Mouse (Mus musculus) MEL (cell line): ENCODE measurements around the gene Scrn3. TPM values are rescaled to one million over a fixed set of nuclear protein-coding genes. Genes with fewer than 3 reads are reported as not detected.

Experiments
- DNase-seq: peaks from one replicate; pipeline ENCODE4 v3.0.0; 2011; ENCODE audit warnings: low read depth, low spot score
- H3K27ac ChIP-seq: 2 replicates; pipeline ENCODE4 v1.5.1; 2012; ENCODE audit warnings: low read depth, mild to moderate bottlenecking, control low read depth, low read length, moderate library complexity; ENCODE audit not compliant: control insufficient read depth
- H3K27me3 ChIP-seq, 2 experiments: fragments of 150-350 bp in 1 of 2; sonication (generic) in 1 of 2; 2 replicates each; pipeline ENCODE4 v1.6.1; 2012; ENCODE audit warnings: low read length in 2 of 2, mild to moderate bottlenecking in 2 of 2, improper control_type of control experiment in 1 of 2, moderate library complexity in 1 of 2; ENCODE audit not compliant: insufficient read depth in 2 of 2, control insufficient read depth in 1 of 2
- H3K36me3 ChIP-seq, 2 experiments: 2 replicates each; pipeline ENCODE4 v1.6.1; 2012 to 2014; ENCODE audit warnings: low read length in 2 of 2, improper control_type of control experiment in 1 of 2, inconsistent platforms in 1 of 2, mild to moderate bottlenecking in 1 of 2; ENCODE audit not compliant: insufficient read depth in 2 of 2, control insufficient read depth in 1 of 2
- H3K4me1 ChIP-seq, 2 experiments: fragments of 150-350 bp in 1 of 2; sonication (generic) in 1 of 2; 2 replicates each; pipeline ENCODE4 v1.6.1; 2012; ENCODE audit warnings: low read length in 2 of 2, improper control_type of control experiment in 1 of 2, mild to moderate bottlenecking in 1 of 2; ENCODE audit not compliant: insufficient read depth in 2 of 2, control insufficient read depth in 1 of 2
- H3K4me3 ChIP-seq, 2 experiments: fragments of 150-350 bp in 1 of 2; sonication (generic) in 1 of 2; 2 replicates each; pipeline ENCODE4 v1.5.1; 2012; ENCODE audit warnings: low read depth in 2 of 2, low read length in 2 of 2, mild to moderate bottlenecking in 2 of 2, moderate library complexity in 2 of 2, control low read depth in 1 of 2, improper control_type of control experiment in 1 of 2; ENCODE audit not compliant: control insufficient read depth in 1 of 2, insufficient read depth in 1 of 2
- H3K79me2 ChIP-seq: 2 replicates; pipeline ENCODE4 v1.6.1; 2012; ENCODE audit warnings: mild to moderate bottlenecking, low read length, moderate library complexity; ENCODE audit not compliant: control insufficient read depth, poor library complexity, insufficient read depth
- H3K9ac ChIP-seq: 2 replicates; pipeline ENCODE4 v1.6.1; 2012; ENCODE audit warnings: low read depth, mild to moderate bottlenecking, control low read depth, low read length, moderate library complexity; ENCODE audit not compliant: control insufficient read depth, poor library complexity, severe bottlenecking
- H3K9me3 ChIP-seq: fragments of 150-350 bp; sonication (generic); replicated peaks from 2 replicates; pipeline ENCODE4 v1.6.1; 2012; ENCODE audit warnings: mild to moderate bottlenecking, low read length, improper control_type of control experiment, moderate library complexity; ENCODE audit not compliant: insufficient read depth
- CHD1 ChIP-seq: IDR thresholded peaks from 2 replicates; pipeline ENCODE4 v1.6.1; 2012; ENCODE audit warnings: low read depth, mild to moderate bottlenecking, inconsistent platforms, low read length, improper control_type of control experiment
- CTCF ChIP-seq, 3 experiments: IDR thresholded peaks in 2 of 3; conservative IDR thresholded peaks in 1 of 3; 2 replicates each; pipeline ENCODE4 v1.5.1; 2011 to 2012; ENCODE audit warnings: low read length in 3 of 3, low read depth in 2 of 3, mild to moderate bottlenecking in 2 of 3, improper control_type of control experiment in 1 of 3, inconsistent platforms in 1 of 3, mixed read lengths in 1 of 3, moderate library complexity in 1 of 3; ENCODE audit not compliant: control insufficient read depth in 1 of 3, insufficient read depth in 1 of 3, poor library complexity in 1 of 3, severe bottlenecking in 1 of 3
- E2F4 ChIP-seq: IDR thresholded peaks from 2 replicates; pipeline ENCODE4 v1.6.1; 2011; ENCODE audit warnings: low read depth, low read length, improper control_type of control experiment, borderline replicate concordance
- ELF1 ChIP-seq: IDR thresholded peaks from 2 replicates; pipeline ENCODE4 v1.6.1; 2014; ENCODE audit warnings: low read depth, mild to moderate bottlenecking, inconsistent platforms, low read length, improper control_type of control experiment, moderate library complexity
- EP300 ChIP-seq, 2 experiments: IDR thresholded peaks; 2 replicates each; pipeline ENCODE4 v1.6.1; 2011; ENCODE audit warnings: improper control_type of control experiment in 2 of 2, low read length in 2 of 2, low read depth in 1 of 2, mild to moderate bottlenecking in 1 of 2
- ETS1 ChIP-seq: IDR thresholded peaks from 2 replicates; pipeline ENCODE4 v1.6.1; 2012; ENCODE audit warnings: low read depth, mild to moderate bottlenecking, inconsistent platforms, low read length, improper control_type of control experiment, moderate library complexity
- GATA1 ChIP-seq: IDR thresholded peaks from 2 replicates; pipeline ENCODE4 v1.6.1; 2011; ENCODE audit warnings: low read depth, low read length, improper control_type of control experiment
- HCFC1 ChIP-seq: IDR thresholded peaks from 2 replicates; pipeline ENCODE4 v1.6.1; 2012; ENCODE audit warnings: low read depth, mild to moderate bottlenecking, inconsistent platforms, low read length, improper control_type of control experiment, moderate library complexity
- JUND ChIP-seq: IDR thresholded peaks from 2 replicates; pipeline ENCODE4 v1.6.1; 2011; ENCODE audit warnings: low read depth, mild to moderate bottlenecking, improper control_type of control experiment, low read length
- MAFK ChIP-seq: IDR thresholded peaks from 2 replicates; pipeline ENCODE4 v1.6.1; 2011; ENCODE audit warnings: low read depth, mild to moderate bottlenecking, low read length, improper control_type of control experiment, borderline replicate concordance
- MAX ChIP-seq: IDR thresholded peaks from 2 replicates; pipeline ENCODE4 v1.6.1; 2011; ENCODE audit warnings: low read length, improper control_type of control experiment
- MAZ ChIP-seq: IDR thresholded peaks from 2 replicates; pipeline ENCODE4 v1.6.1; 2012; ENCODE audit warnings: low read depth, mild to moderate bottlenecking, inconsistent platforms, low read length, improper control_type of control experiment
- MYB ChIP-seq: IDR thresholded peaks from 2 replicates; pipeline ENCODE4 v1.6.1; 2011; ENCODE audit warnings: mild to moderate bottlenecking, low read depth, low read length, improper control_type of control experiment
- MYC ChIP-seq: IDR thresholded peaks from 2 replicates; pipeline ENCODE4 v1.6.1; 2011; ENCODE audit warnings: low read depth, mild to moderate bottlenecking, low read length, improper control_type of control experiment, moderate library complexity
- RCOR1 ChIP-seq: IDR thresholded peaks from 2 replicates; pipeline ENCODE4 v1.6.1; 2012; ENCODE audit warnings: low read depth, mild to moderate bottlenecking, inconsistent platforms, low read length, improper control_type of control experiment
- TAL1 ChIP-seq: IDR thresholded peaks from 2 replicates; pipeline ENCODE4 v1.6.1; 2012; ENCODE audit warnings: mild to moderate bottlenecking, inconsistent platforms, low read length, moderate library complexity, mixed read lengths
- TBP ChIP-seq: IDR thresholded peaks from 2 replicates; pipeline ENCODE4 v1.8.0; 2011; ENCODE audit warnings: low read depth, low read length, improper control_type of control experiment
- UBTF ChIP-seq: IDR thresholded peaks from 2 replicates; pipeline ENCODE4 v1.6.1; 2012; ENCODE audit warnings: low read depth, mild to moderate bottlenecking, inconsistent platforms, low read length, improper control_type of control experiment, moderate library complexity, borderline replicate concordance; ENCODE audit not compliant: insufficient read depth
- ZKSCAN1 ChIP-seq: IDR thresholded peaks from 2 replicates; pipeline ENCODE4 v1.6.1; 2012; ENCODE audit warnings: low read depth, mild to moderate bottlenecking, inconsistent platforms, low read length, improper control_type of control experiment, moderate library complexity
- ZMIZ1 ChIP-seq: IDR thresholded peaks from 2 replicates; pipeline ENCODE4 v1.6.1; 2012; ENCODE audit warnings: low read depth, mild to moderate bottlenecking, inconsistent platforms, low read length, improper control_type of control experiment, moderate library complexity
- polyA plus RNA-seq, 2 experiments: library from polyadenylated mRNA; stranded (reverse) in 1 of 2; unstranded in 1 of 2; fragments of >175 nt in 1 of 2; fragments of >200 nt in 1 of 2; gene quantifications; 2 replicates each; pipeline versions ENCODE4 v1.2.1 to v1.2.4; 2012; ENCODE audit warnings: low replicate concordance in 2 of 2, low read depth in 1 of 2; ENCODE audit not compliant: insufficient read length in 2 of 2, insufficient read depth in 1 of 2, missing spikeins in 1 of 2
- total RNA-seq: library from RNA; depleted of rRNA; stranded (reverse); fragments of 300-350 nt; gene quantifications from 2 replicates; pipeline ENCODE4 v1.2.3, GENCODE M21; 2012

The Scrn3 gene
- total and polyA plus RNA-seq, 3 experiments, result 3.2 to 7.7 TPM; not detected in 1

DNA sequence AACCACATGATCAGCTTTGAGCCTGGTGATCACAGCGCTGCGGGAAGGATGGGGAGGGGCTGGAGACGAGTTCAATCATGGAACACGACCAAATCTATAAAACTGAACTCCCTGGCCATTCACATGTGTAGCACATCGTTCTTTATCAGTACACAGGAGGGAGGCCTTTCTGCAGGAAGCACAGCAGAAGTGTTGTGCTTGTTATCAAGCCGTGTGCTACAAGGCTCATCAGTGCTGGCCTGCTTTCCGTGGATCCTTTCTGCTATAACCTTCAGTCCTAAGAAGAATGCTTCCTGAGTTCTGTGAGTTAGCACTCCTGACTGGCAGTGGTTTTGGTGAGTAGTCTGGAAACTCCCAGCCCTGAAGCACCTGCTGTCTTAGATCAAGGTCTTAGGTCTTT lies 17.4 kb upstream of the Scrn3 start:
- H3K4me1 ChIP-seq, result no peaks in the 10 kb centered on the region
- no peaks in the 10 kb centered on the region for H3K9me3 ChIP-seq
- TF ChIP-seq ZMIZ1 (no peak), E2F4 (no peak), MAFK (no peak), CTCF (IDR thresholded peaks at IDR 0.05 in 2 of 3, conservative IDR thresholded peaks at IDR 0.05 in 1 of 3; ENCODE audit: control insufficient read depth in 1 of 3, insufficient read depth in 1 of 3, low read depth in 2 of 3, low read length in 3 of 3, poor library complexity in 1 of 3, severe bottlenecking in 1 of 3) (no peak), ELF1 (no peak), MYB (no peak), JUND (no peak), MAZ (no peak), HCFC1 (no peak)
- H3K27ac ChIP-seq, result no peak overlapping the region
- H3K4me3 ChIP-seq, result no peak overlapping the region
- DNase-seq, result no peak
- no peak overlapping the region for H3K9ac ChIP-seq
- H3K79me2 ChIP-seq, result no peaks in the 10 kb centered on the region
- no peaks in the 10 kb centered on the region; a peak in 1 of 4 replicates for H3K36me3 ChIP-seq
- H3K27me3 ChIP-seq, result no peaks in the 10 kb centered on the region

DNA sequence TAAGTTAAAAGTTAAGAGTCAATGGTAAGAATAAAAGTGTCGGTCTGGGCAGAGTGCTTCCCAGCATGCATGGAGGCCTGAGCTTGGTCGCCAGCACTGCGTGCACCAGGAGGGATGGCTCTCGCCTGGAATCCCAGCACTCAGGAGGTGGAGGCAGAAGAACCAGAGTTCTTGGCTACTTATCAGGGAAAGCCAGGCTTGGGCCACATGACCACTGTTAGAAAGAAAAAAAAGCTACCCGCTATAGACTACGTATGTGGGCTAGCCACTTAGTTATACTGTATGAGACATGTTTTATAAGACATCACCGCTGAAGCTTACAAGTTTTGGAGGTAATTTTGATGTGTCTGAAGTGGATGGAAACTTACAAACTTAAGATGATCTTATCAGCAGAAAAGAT lies 14.2 kb upstream of the Scrn3 start:
- H3K9me3 ChIP-seq, result no peaks in the 10 kb centered on the region
- H3K36me3 ChIP-seq, result peaks cover 0 to 9% of the 10 kb centered on the region in 2 experiments
- TF ChIP-seq CHD1, result no peak
- TF ChIP-seq MAX, result no peak
- no peak for TF ChIP-seq TBP
- no peak for TF ChIP-seq EP300 (IDR thresholded peaks at IDR 0.05; ENCODE audit: low read depth in 1 of 2, low read length in 2 of 2)
- TF ChIP-seq ETS1, result no peak
- no peak for TF ChIP-seq JUND
- no peak for TF ChIP-seq UBTF
- no peak for TF ChIP-seq GATA1
- TF ChIP-seq HCFC1, result no peak
- no peak for TF ChIP-seq ZKSCAN1
- TF ChIP-seq MYC, result no peak
- TF ChIP-seq TAL1, result no peak
- no peak for TF ChIP-seq RCOR1
- TF ChIP-seq, all 39 proteins: peak for 0

More for the DNA sequence above, 14.2 kb upstream of the Scrn3 start:
- DNase-seq, result no peak
- H3K4me3 ChIP-seq, result no peak overlapping the region
- no peaks in the 10 kb centered on the region for H3K27me3 ChIP-seq
- no peak overlapping the region for H3K27ac ChIP-seq
- H3K9ac ChIP-seq, result no peak overlapping the region
- H3K79me2 ChIP-seq, result no peaks in the 10 kb centered on the region
- no peaks in the 10 kb centered on the region; a peak in 2 of 4 replicates for H3K4me1 ChIP-seq
